Mouse (Mus musculus) lung, embryonic 14.5 days (tissue): ENCODE measurements around the gene Lama2. TPM values are rescaled to one million over a fixed set of nuclear protein-coding genes. Genes with fewer than 3 reads are reported as not detected.

ENCODE experiments used
- ATAC-seq: fragments of 200-750 bp; cut with Nextera tagmentation; 2 replicates; pipeline ENCODE4 v1.8.0; 2017; ENCODE audit warnings: mild to moderate bottlenecking, moderate TSS enrichment, moderate library complexity; ENCODE audit not compliant: insufficient read depth
- DNase-seq: peaks from one replicate; pipeline ENCODE4 v3.0.0-alpha.2; 2015
- H3K27ac ChIP-seq: fragments of 300-500 bp; sonication (generic); 2 replicates; pipeline ENCODE4 v1.5.1; 2014; ENCODE audit warnings: low read depth, mild to moderate bottlenecking, moderate library complexity
- H3K27me3 ChIP-seq: fragments of 300-500 bp; sonication (generic); 2 replicates; pipeline ENCODE4 v1.6.1; 2014; ENCODE audit warnings: low read length, control low read depth; ENCODE audit not compliant: insufficient read depth
- H3K36me3 ChIP-seq: fragments of 300-500 bp; sonication (generic); 2 replicates; pipeline ENCODE4 v1.6.1; 2014; ENCODE audit warnings: control low read depth; ENCODE audit not compliant: insufficient read depth
- H3K4me1 ChIP-seq: fragments of 300-500 bp; sonication (generic); 2 replicates; pipeline ENCODE4 v1.6.1; 2014; ENCODE audit warnings: antibody characterized with exemption, control low read depth; ENCODE audit not compliant: insufficient read depth
- H3K4me2 ChIP-seq: fragments of 300-500 bp; sonication (generic); 2 replicates; pipeline ENCODE4 v1.6.1; 2014; ENCODE audit warnings: mild to moderate bottlenecking
- H3K4me3 ChIP-seq: fragments of 300-500 bp; sonication (generic); 2 replicates; pipeline ENCODE4 v1.5.1; 2014; ENCODE audit warnings: low read depth, low read length
- H3K9ac ChIP-seq: fragments of 300-500 bp; sonication (generic); 2 replicates; pipeline ENCODE4 v1.6.1; 2014
- H3K9me3 ChIP-seq: fragments of 300-500 bp; sonication (generic); 2 replicates; pipeline ENCODE4 v1.6.1; 2016; ENCODE audit warnings: low read depth, low read length, control low read depth
- CTCF ChIP-seq: IDR thresholded peaks from 2 replicates; pipeline ENCODE4 v1.5.1; 2016; ENCODE audit warnings: antibody characterized with exemption, low read depth
- WGBS: fragments of 180-500 bp; shearing (Covaris S2); extraction: QIAGEN DNeasy Blood & Tissue Kit; methylation state at CpG from one replicate; pipeline ENCODE4 v1.1.7; 2014; 5-methylcytosine and 5-hydroxymethylcytosine counted together
- polyA plus RNA-seq: library from polyadenylated mRNA; unstranded; fragments of >200 nt; fragmentation: Nextera tagmentation; extraction: Ambion mirVana; gene quantifications from 2 replicates; pipeline ENCODE4 v1.2.1, GENCODE M21; 2014

Lama2 gene
- polyA plus RNA-seq, 1 experiment from 2014 or later: 15.9 TPM

- H3K36me3 ChIP-seq: no peaks in the 10 kb centered on the region
- no peaks in the 10 kb centered on the region for H3K27me3 ChIP-seq
- no peak for ATAC-seq
- H3K9me3 ChIP-seq: no peaks in the 10 kb centered on the region
- WGBS: 73% methylated on average over 4 of the region's 4 CpGs
- H3K27ac ChIP-seq: no peak overlapping the region
- H3K4me2 ChIP-seq: no peak overlapping the region
- TF ChIP-seq CTCF: no peak
- no peak overlapping the region for H3K9ac ChIP-seq
- H3K4me3 ChIP-seq: no peak overlapping the region
- H3K4me1 ChIP-seq: no peaks in the 10 kb centered on the region
- DNase-seq: no peak
Observed at GRCm38 (mm10) chr10:27384636-27385035, 234.9 kb downstream of the Lama2 start.

GRCm38 (mm10) chr10:27382887-27383609, 236.5 kb downstream of the Lama2 start:
- Histone ChIP-seq H3K4me1 (no peaks in the 10 kb centered on the region), H3K27ac (no peak overlapping the region), H3K9me3 (no peaks in the 10 kb centered on the region), H3K36me3 (no peaks in the 10 kb centered on the region), H3K4me3 (no peak overlapping the region), H3K9ac (no peak overlapping the region), H3K27me3 (no peaks in the 10 kb centered on the region), H3K4me2 (no peak overlapping the region)
- TF ChIP-seq CTCF: no peak
- DNase-seq: no peak
- no peak for ATAC-seq
- WGBS: 60% methylated on average over 2 of the region's 2 CpGs

- Histone ChIP-seq H3K4me1 (no peaks in the 10 kb centered on the region), H3K27ac (no peak overlapping the region), H3K36me3 (no peaks in the 10 kb centered on the region), H3K9me3 (no peaks in the 10 kb centered on the region), H3K4me3 (no peak overlapping the region), H3K9ac (no peak overlapping the region), H3K27me3 (no peaks in the 10 kb centered on the region), H3K4me2 (no peak overlapping the region)
- WGBS: 37% methylated on average over 1 of the region's 1 CpGs
- ATAC-seq (no peak), DNase-seq (peak; percentile 8)
- TF ChIP-seq CTCF: no peak
Observed at GRCm38 (mm10) chr10:27378286-27378685, 241.3 kb downstream of the Lama2 start.

GRCm38 (mm10) chr10:27344278-27344677, 275.3 kb downstream of the Lama2 start:
- Histone ChIP-seq H3K27me3 (no peaks in the 10 kb centered on the region), H3K4me2 (no peak overlapping the region), H3K27ac (no peak overlapping the region), H3K4me1 (no peaks in the 10 kb centered on the region), H3K9ac (no peak overlapping the region), H3K9me3 (no peaks in the 10 kb centered on the region), H3K36me3 (no peaks in the 10 kb centered on the region), H3K4me3 (no peak overlapping the region)
- no peak for DNase-seq
- ATAC-seq: no peak
- 48% methylated on average over 7 of the region's 7 CpGs for WGBS
- no peak for TF ChIP-seq CTCF

- ATAC-seq: no peak
- Histone ChIP-seq H3K4me1 (no peaks in the 10 kb centered on the region), H3K9me3 (no peaks in the 10 kb centered on the region), H3K27me3 (no peaks in the 10 kb centered on the region), H3K27ac (no peak overlapping the region), H3K4me2 (no peak overlapping the region), H3K9ac (no peak overlapping the region), H3K36me3 (no peaks in the 10 kb centered on the region), H3K4me3 (no peak overlapping the region)
- no peak for TF ChIP-seq CTCF
- no peak for DNase-seq
- WGBS: 74% methylated on average over 4 of the region's 4 CpGs
Observed at GRCm38 (mm10) chr10:27322410-27322990, 297.1 kb downstream of the Lama2 start.

- Histone ChIP-seq H3K9me3 (no peaks in the 10 kb centered on the region), H3K36me3 (no peaks in the 10 kb centered on the region), H3K27ac (no peak overlapping the region), H3K27me3 (no peaks in the 10 kb centered on the region), H3K9ac (no peak overlapping the region), H3K4me1 (no peaks in the 10 kb centered on the region), H3K4me2 (no peak overlapping the region), H3K4me3 (no peak overlapping the region)
- WGBS: 50% methylated on average over 8 of the region's 8 CpGs
- DNase-seq (no peak), ATAC-seq (no peak)
- TF ChIP-seq CTCF: no peak
Observed at GRCm38 (mm10) chr10:27307444-27307843, 312.1 kb downstream of the Lama2 start.

DNA sequence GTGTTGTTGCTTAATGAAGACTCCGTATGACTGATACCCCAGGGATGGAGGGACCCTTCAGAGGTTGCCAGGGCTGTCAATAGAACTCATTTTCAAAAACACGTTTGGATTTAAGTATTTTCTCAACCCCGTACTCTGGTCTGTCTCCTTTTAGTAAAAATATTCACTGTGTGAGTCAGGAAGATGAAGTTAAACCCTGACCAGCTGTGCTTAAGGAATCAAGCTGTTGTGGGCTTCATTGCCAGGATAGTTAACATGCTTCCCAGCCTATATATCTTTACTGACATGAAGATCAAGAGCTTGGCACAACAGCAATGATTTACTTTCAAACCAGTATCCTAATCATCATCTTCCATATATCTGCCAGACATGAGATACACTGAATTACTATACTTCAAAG, 314.3 kb downstream of the Lama2 start:
- no peak for DNase-seq
- Histone ChIP-seq H3K9me3 (no peaks in the 10 kb centered on the region), H3K27ac (no peak overlapping the region), H3K4me2 (no peak overlapping the region), H3K4me3 (no peak overlapping the region), H3K4me1 (no peaks in the 10 kb centered on the region), H3K36me3 (no peaks in the 10 kb centered on the region), H3K9ac (no peak overlapping the region), H3K27me3 (no peaks in the 10 kb centered on the region)
- ATAC-seq: no peak
- 51% methylated on average over 3 of the region's 3 CpGs for WGBS
- no peak for TF ChIP-seq CTCF
